Mouse (Mus musculus) cerebellum, adult (tissue): ENCODE results near the gene Brca2.
"Not testable (repeated sequence)": the region's sequence is repeated elsewhere in the genome, so short reads cannot be mapped to it uniquely, and the experiment has no call there.

ENCODE experiments used
- ATAC-seq: cut with Nextera tagmentation; 2 replicates; pipeline ENCODE4 v1.9.2; 2017; ENCODE audit warnings: mild to moderate bottlenecking, moderate library complexity, mixed read lengths; ENCODE audit not compliant: insufficient number of reproducible peaks, low FRiP score, low TSS enrichment

Gene Brca2

GRCm38 (mm10) chr5:150521937-150522866 is at the start of gene Brca2:
TSS of gene Brca2 (plus strand) at chr5:150522630.
- ATAC-seq: peak; percentile 94

DNA sequence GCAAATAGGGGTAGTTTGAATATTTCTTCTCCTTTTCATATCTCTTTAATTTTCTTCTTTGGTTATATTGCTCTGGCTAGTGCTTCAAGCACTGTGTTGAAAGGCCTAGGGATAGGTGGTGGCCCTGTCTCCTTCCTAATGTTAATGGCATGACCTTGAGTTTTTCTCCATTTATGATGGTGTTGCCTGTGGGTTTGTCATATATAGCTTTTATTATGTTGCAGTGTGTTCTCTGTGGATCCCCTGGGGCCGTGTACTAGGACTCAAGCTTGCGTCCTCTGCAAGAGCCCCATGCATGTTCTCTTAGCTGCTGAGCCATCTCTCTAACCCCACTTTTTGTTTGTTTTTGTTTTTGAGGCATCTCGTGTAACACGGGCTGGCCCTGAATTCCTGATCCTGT is 45.1 kb upstream of the Brca2 start:
- no peak for ATAC-seq

- no peak for ATAC-seq
These were observed 43.8 kb upstream of the Brca2 start for GRCm38 (mm10) chr5:150478612-150479011.

DNA sequence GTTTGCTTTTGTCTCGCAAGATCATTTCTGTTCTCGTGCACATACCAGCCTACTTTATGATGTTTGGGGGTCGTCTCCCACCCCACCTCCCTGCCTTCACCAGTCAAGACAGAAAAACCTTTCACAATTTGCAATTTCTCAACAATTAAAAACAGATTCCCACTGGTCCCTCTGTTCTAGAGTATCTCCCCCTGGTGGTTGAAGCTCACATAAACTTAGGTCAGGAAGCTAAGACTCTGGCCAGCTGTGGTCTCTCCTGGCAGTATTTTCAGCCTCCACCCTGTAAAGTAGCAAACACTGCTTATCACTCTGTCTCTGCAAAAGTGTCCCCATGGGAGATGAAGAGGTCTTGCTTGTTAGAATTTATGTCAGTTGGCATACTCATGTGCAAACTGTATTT is 37.2 kb upstream of the Brca2 start:
- ATAC-seq: no peak

GRCm38 (mm10) chr5:150490285-150490684 is 32.1 kb upstream of the Brca2 start:
- no peak for ATAC-seq

DNA sequence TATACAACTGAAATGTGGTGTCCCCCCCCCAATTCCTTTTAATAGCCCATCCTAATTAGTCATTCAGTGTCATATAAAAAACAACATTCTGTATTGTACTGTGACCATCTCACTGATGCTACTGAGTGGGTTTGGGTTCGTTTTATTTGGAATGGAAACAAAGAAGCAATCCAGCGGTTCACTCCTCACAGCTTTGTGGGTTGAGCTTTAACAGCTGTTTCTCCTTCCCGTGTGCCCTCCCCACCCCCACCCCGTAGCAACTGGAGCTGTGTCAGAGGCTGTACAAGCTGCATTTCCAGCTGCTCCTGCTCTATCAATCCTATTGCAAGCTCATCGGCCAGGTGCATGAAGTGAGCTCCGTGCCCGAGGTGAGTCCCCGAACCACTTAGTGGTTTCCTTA is 31.6 kb upstream of the Brca2 start:
- ATAC-seq: no peak

DNA sequence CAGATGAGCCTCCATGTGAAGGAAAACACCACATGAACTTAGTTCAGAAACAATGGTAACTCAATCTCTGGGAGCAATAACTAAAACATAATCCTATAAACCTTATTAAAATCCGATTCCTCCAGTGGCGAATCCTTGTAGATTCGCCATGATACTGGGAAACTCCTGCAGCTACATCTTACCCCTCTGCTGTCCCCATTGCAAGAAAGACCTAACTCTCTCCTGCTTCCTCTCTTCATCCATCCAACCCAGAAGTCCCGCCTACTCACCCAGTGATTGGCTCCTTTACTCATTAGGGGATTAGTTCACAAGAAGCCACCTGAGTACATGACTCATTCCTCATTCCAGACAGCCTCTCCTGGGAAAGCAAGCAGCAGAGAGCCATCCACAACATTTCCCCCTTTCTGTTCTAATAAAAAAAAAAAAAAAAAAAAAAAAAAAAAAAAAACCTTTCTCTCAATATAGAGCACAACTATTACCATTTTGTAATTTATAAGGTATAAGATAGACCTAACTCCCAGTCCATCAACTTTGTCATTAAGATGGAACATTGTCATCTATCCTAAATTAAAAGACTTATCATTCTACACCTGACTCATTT is 30.8 kb upstream of the Brca2 start:
- not testable (repeated sequence) for ATAC-seq

GRCm38 (mm10) chr5:150495792-150496191 is 26.6 kb upstream of the Brca2 start:
- ATAC-seq: no peak

DNA sequence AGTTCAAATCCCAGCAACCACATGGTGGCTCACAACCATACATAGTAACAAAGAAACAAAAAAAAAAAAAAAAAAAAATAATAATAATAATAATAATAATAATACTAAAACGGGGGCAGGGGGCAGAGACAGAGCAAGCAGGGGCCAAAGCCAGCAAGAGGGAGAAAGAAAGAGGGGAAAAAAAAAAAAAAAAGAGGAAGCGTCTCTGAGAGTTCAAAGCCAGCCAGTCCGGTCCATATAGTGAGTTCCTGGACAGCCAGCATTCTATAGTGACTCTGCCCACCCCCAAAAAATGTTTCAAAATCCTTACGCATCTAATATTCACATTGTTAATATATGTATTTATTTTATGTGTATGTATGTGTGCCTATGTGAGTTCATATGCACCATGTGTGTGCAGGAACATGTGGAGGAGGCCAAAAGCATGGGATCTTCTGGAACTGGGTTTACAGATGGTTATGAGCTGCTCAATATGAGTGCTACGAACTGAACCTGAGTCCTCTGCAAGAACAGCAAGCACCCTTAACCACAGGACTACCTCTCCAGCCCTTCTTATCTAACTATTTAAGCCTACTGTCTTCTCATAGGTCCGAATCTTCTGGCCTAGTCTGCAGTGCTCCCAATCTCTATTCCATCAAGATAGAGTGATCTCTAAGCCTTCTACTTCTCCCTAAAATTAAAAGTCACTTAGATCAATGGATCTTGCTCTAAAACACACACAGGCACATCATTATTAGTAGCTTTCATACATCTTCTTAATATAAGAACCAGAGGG is 11.8 kb upstream of the Brca2 start:
- no peak for ATAC-seq

- no peak for ATAC-seq
These were observed 9.2 kb upstream of the Brca2 start for GRCm38 (mm10) chr5:150513264-150513663.

GRCm38 (mm10) chr5:150514027-150514426 is 8.4 kb upstream of the Brca2 start:
- ATAC-seq: no peak

DNA sequence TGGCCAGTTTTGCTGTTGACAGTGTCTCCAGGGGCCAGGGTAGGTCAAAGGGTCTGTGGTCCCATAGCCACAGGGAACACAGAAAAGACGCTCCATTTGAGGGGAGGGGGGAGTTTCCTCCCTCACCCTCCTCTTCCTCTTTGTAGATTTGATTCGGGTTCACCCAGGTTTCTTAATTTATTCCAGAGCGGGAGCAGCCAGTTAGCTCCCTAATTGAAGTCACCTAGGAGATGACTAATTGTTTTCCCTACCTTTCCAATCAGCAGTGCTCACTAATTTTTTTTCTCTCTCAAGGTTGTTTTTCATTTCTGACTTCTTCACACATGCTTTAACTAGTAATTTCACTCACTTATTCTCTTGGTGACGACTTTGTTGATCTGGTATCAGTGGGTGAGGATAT is 4.4 kb upstream of the Brca2 start, which contains the start of gene Zar1l:
Gene Zar1l, minus strand, starts transcription at position 101 of the 400 bp plus-strand sequence.
- no peak for ATAC-seq

GRCm38 (mm10) chr5:150519551-150519950 is 2.9 kb upstream of the Brca2 start:
- no peak for ATAC-seq

GRCm38 (mm10) chr5:150522867-150523234 is 421 bp downstream of the Brca2 start:
- no peak for ATAC-seq

DNA sequence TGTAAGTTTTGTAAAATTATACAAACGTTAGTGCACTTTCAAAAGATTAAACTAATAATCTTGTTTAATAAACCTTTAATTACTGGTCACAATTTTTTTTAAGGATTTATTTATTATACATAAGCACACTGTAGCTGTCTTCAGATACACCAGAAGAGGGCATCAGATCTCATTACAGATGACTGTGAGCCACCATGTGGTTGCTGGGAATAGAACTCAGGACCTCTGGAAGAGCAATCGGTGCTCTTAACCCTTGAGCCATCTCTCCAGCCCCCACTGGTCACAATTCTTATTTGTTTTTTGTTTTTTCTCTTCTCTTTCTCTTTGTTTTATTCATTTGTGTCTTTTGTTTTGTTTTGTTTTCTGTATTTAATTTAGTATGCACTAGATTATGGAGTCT is 2.8 kb downstream of the Brca2 start:
- no peak for ATAC-seq

- no peak for ATAC-seq
These were observed 18.9 kb downstream of the Brca2 start for GRCm38 (mm10) chr5:150541302-150541701.

GRCm38 (mm10) chr5:150543184-150543583 is 20.8 kb downstream of the Brca2 start:
- ATAC-seq: no peak

DNA sequence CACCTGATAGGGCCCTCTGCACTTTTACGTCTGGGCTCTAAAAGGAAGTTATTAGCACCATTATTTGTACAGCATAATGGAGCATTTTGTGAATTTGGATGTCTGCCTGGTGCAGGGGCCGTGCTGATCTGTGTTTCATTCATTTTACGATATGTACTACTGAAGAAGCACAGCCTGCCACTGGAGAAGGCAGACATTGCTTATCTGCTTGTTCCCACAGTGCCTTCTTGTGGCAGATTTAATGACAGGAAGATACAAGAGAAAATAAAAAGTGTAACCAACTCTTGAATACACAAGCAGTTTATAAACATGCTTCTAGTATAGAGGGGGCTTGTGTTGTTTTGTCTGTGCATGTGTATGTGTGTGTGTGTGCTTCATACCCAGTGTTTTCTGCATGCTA is 29.2 kb downstream of the Brca2 start:
- no peak for ATAC-seq

DNA sequence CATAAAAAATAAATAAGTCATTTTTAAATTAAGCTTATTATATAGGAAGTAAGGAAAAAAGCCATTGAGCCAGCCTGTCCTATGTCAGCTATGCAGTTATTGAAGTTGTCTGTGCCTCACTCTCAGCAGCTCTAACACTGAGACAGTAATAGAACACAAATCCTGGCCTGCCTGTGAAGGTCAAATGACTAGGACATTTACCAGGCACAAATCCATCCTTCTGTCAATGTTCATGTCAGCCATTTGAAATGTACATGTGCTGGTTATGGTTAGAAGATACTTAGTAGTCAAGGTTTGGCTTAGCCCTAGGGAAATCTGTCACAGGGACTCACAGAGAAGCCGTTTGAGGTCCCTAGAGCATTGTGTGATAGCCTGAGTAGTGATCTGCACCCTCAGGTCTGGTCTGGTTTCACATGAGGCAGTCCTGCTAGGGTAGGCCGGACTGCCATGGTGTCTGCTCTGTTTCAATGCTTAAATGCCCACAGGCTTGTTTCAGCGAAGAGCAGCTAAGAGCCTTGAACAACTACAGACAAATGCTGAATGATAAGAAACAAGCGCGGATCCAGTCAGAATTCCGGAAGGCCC is 37.2 kb downstream of the Brca2 start:
- ATAC-seq: no peak

DNA sequence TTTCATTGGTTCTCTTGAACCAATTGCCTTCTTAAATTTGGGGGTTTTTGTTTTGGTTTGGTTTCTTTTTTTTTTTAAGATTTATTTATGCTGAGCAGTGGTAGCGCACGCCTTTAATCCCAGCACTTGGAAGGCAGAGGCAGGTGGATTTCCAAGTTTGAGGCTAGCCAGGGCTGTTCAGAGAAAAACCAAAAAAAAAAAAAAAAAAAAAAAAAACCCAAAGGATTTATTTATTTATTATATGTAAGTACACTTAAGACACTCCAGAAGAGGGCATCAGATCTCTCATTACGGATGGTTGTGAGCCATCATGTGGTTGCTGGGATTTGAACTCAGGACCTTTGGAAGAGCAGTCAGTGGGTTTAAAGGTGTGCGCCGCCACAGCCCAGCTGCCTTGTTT is 38.4 kb downstream of the Brca2 start:
- no peak for ATAC-seq

GRCm38 (mm10) chr5:150561376-150561775 is 38.9 kb downstream of the Brca2 start:
- ATAC-seq: no peak
